Mouse (Mus musculus) brain, embryonic 14.5 days (tissue): ENCODE measurements around the gene Slc38a7. TPM values are rescaled to one million over a fixed set of nuclear protein-coding genes. Genes with fewer than 3 reads are reported as not detected.
"Not testable (repeated sequence)": the region's sequence is repeated elsewhere in the genome, so short reads cannot be mapped to it uniquely, and the experiment has no call there.

Source experiments
- DNase-seq: peaks from one replicate; pipeline ENCODE4 v3.0.0-alpha.2; 2011; ENCODE audit warnings: low read depth
- CTCF ChIP-seq: fragments of 200-500 bp; IDR thresholded peaks from 2 replicates; pipeline ENCODE4 v1.5.1; 2012; ENCODE audit warnings: inconsistent platforms, mild to moderate bottlenecking, moderate library complexity, borderline replicate concordance; ENCODE audit not compliant: insufficient read depth, insufficient read length; ENCODE audit errors: extremely low read depth
- POLR2A ChIP-seq: fragments of 200-500 bp; IDR thresholded peaks from 2 replicates; pipeline ENCODE4 v1.6.1; 2012; ENCODE audit warnings: mild to moderate bottlenecking, inconsistent platforms, borderline replicate concordance; ENCODE audit not compliant: poor library complexity, insufficient read depth, insufficient read length, severe bottlenecking; ENCODE audit errors: extremely low read depth
- polyA plus RNA-seq: library from polyadenylated mRNA; depleted of rRNA; stranded (reverse); fragments of >200 nt; gene quantifications from 2 replicates; pipeline ENCODE4 v1.2.3, GENCODE M21; 2012; rRNA removed

Slc38a7 gene
- polyA plus RNA-seq, 1 experiment: 38.0 TPM

GRCm38 (mm10) chr8:95800353-95800752, 53.0 kb downstream of the Slc38a7 start:
- no peak for DNase-seq
- no peak for TF ChIP-seq CTCF
- no peak for TF ChIP-seq POLR2A

- TF ChIP-seq CTCF (no peak), POLR2A (no peak)
- DNase-seq: no peak
Observed at GRCm38 (mm10) chr8:95799891-95800290, 53.4 kb downstream of the Slc38a7 start.

- TF ChIP-seq POLR2A: no peak
- no peak for TF ChIP-seq CTCF
- DNase-seq: no peak
Observed at GRCm38 (mm10) chr8:95799117-95799516, 54.2 kb downstream of the Slc38a7 start.

- DNase-seq: not testable (repeated sequence)
Observed at GRCm38 (mm10) chr8:95795333-95796061, 57.8 kb downstream of the Slc38a7 start.

Other genes with a start within 250 kb of the Slc38a7 start
- 4.6 and 6.2 TPM in 2 replicates for gene Gins3, start 220.1 kb downstream of the Slc38a7 start, polyA plus RNA-seq
- gene Ndrg4, start 176.6 kb downstream of the Slc38a7 start, polyA plus RNA-seq: 348 and 357 TPM in 2 replicates
- gene Setd6, start 137.7 kb downstream of the Slc38a7 start, polyA plus RNA-seq: 24.9 and 25.0 TPM in 2 replicates
- gene Cnot1, start 46.1 kb downstream of the Slc38a7 start, polyA plus RNA-seq: 95.3 and 115 TPM in 2 replicates
- gene Sap18b, start 28.2 kb downstream of the Slc38a7 start, polyA plus RNA-seq: 70.2 and 77.9 TPM in 2 replicates
- gene Got2, start 35.0 kb upstream of the Slc38a7 start, polyA plus RNA-seq: 126 and 154 TPM in 2 replicates